Mouse (Mus musculus) forebrain, embryonic 14.5 days (tissue): ENCODE data around the gene Gp9. TPM values are rescaled to one million over a fixed set of nuclear protein-coding genes. Genes with fewer than 3 reads are reported as not detected.
"Not testable (repeated sequence)": the region's sequence is repeated elsewhere in the genome, so short reads cannot be mapped to it uniquely, and the experiment has no call there.

Experiments used
- ATAC-seq: fragments of 200-750 bp; cut with Nextera tagmentation; 2 replicates; pipeline ENCODE4 v1.8.0; 2017; ENCODE audit warnings: mild to moderate bottlenecking, moderate library complexity
- DNase-seq: peaks from one replicate; pipeline ENCODE4 v3.0.0-alpha.2; 2015; ENCODE audit warnings: low spot score
- H3K27ac ChIP-seq: fragments of 300-500 bp; sonication (generic); 2 replicates; pipeline ENCODE4 v1.5.1; 2014; ENCODE audit warnings: low read depth, mild to moderate bottlenecking, control low read depth, low read length, moderate library complexity
- H3K27me3 ChIP-seq: fragments of 300-500 bp; sonication (generic); replicated peaks from 2 replicates; pipeline ENCODE4 v1.6.1; 2014; ENCODE audit warnings: low read length, control low read depth, mixed read lengths; ENCODE audit not compliant: control insufficient read depth, insufficient read depth
- H3K36me3 ChIP-seq: fragments of 300-500 bp; sonication (generic); 2 replicates; pipeline ENCODE4 v1.6.1; 2014; ENCODE audit warnings: low read length, control low read depth; ENCODE audit not compliant: control insufficient read depth, insufficient read depth
- H3K4me1 ChIP-seq: fragments of 300-500 bp; sonication (generic); 2 replicates; pipeline ENCODE4 v1.6.1; 2014; ENCODE audit warnings: antibody characterized with exemption, low read length, control low read depth; ENCODE audit not compliant: control insufficient read depth, insufficient read depth
- H3K4me2 ChIP-seq: fragments of 300-500 bp; sonication (generic); 2 replicates; pipeline ENCODE4 v1.6.1; 2014; ENCODE audit warnings: mild to moderate bottlenecking, control low read depth, low read length
- H3K4me3 ChIP-seq: fragments of 300-500 bp; sonication (generic); 2 replicates; pipeline ENCODE4 v1.5.1; 2014; ENCODE audit warnings: low read depth, low read length, control low read depth
- H3K9ac ChIP-seq: fragments of 300-500 bp; sonication (generic); 2 replicates; pipeline ENCODE4 v1.6.1; 2014; ENCODE audit warnings: mild to moderate bottlenecking, low read length, control low read depth, moderate library complexity
- H3K9me3 ChIP-seq: fragments of 300-500 bp; sonication (generic); replicated peaks from 2 replicates; pipeline ENCODE4 v1.6.1; 2016; ENCODE audit warnings: low read length, control low read depth, mixed read lengths; ENCODE audit not compliant: control insufficient read depth
- WGBS: fragments of 180-500 bp; shearing (Covaris S2); extraction: QIAGEN DNeasy Blood & Tissue Kit; methylation state at CpG from one replicate; pipeline ENCODE4 v1.1.7; 2014; 5-methylcytosine and 5-hydroxymethylcytosine counted together
- polyA plus RNA-seq: library from polyadenylated mRNA; unstranded; fragments of >200 nt; fragmentation: Nextera tagmentation; extraction: Ambion mirVana; gene quantifications from 2 replicates; pipeline ENCODE4 v1.2.1, GENCODE M21; 2014

The Gp9 gene
- polyA plus RNA-seq, 1 experiment from 2014 or later: 0.47 TPM

- Histone ChIP-seq H3K36me3 (no peaks in the 10 kb centered on the region), H3K27ac (no peak overlapping the region), H3K27me3 (no peaks in the 10 kb centered on the region), H3K4me2 (no peak overlapping the region), H3K9me3 (no peaks in the 10 kb centered on the region), H3K9ac (no peak overlapping the region), H3K4me3 (no peak overlapping the region), H3K4me1 (no peaks in the 10 kb centered on the region)
- DNase-seq: no peak
- 89% methylated on average over 3 of the region's 3 CpGs for WGBS
- ATAC-seq: no peak
Observed at GRCm38 (mm10) chr6:87759404-87759803, 18.5 kb upstream of the Gp9 start.

GRCm38 (mm10) chr6:87759850-87760249 lies 18.0 kb upstream of the Gp9 start:
- Histone ChIP-seq H3K4me3 (no peak overlapping the region), H3K9ac (no peak overlapping the region), H3K4me1 (no peaks in the 10 kb centered on the region), H3K36me3 (no peaks in the 10 kb centered on the region), H3K9me3 (no peaks in the 10 kb centered on the region), H3K27me3 (no peaks in the 10 kb centered on the region), H3K27ac (no peak overlapping the region), H3K4me2 (no peak overlapping the region)
- WGBS: 79% methylated on average over 3 of the region's 3 CpGs
- DNase-seq: no peak
- no peak for ATAC-seq

GRCm38 (mm10) chr6:87762161-87762560 lies 15.7 kb upstream of the Gp9 start:
- Histone ChIP-seq H3K4me1 (no peaks in the 10 kb centered on the region), H3K9ac (no peak overlapping the region)
- DNase-seq: no peak

GRCm38 (mm10) chr6:87763376-87764280 lies 14.2 kb upstream of the Gp9 start:
- H3K27ac ChIP-seq: no peak overlapping the region
- H3K36me3 ChIP-seq: no peaks in the 10 kb centered on the region
- ATAC-seq (no peak), DNase-seq (peak; percentile 36)
- no peaks in the 10 kb centered on the region for H3K4me1 ChIP-seq
- no peak overlapping the region for H3K9ac ChIP-seq
- WGBS: 66% methylated on average over 4 of the region's 4 CpGs
- no peaks in the 10 kb centered on the region for H3K9me3 ChIP-seq
- H3K27me3 ChIP-seq: no peaks in the 10 kb centered on the region
- H3K4me3 ChIP-seq: no peak overlapping the region
- H3K4me2 ChIP-seq: no peak overlapping the region

More at GRCm38 (mm10) chr6:87762161-87762560, 15.7 kb upstream of the Gp9 start:
- no peaks in the 10 kb centered on the region for H3K36me3 ChIP-seq
- no peaks in the 10 kb centered on the region for H3K9me3 ChIP-seq
- no peak for ATAC-seq
- H3K4me3 ChIP-seq: no peak overlapping the region
- WGBS: 86% methylated on average over 5 of the region's 5 CpGs
- no peak overlapping the region for H3K27ac ChIP-seq
- no peaks in the 10 kb centered on the region for H3K27me3 ChIP-seq
- no peak overlapping the region for H3K4me2 ChIP-seq

- not testable (repeated sequence) for H3K36me3 ChIP-seq, H3K27me3 ChIP-seq, H3K4me2 ChIP-seq, H3K27ac ChIP-seq, H3K9ac ChIP-seq, H3K4me3 ChIP-seq, H3K4me1 ChIP-seq, H3K9me3 ChIP-seq, DNase-seq, ATAC-seq
- WGBS: 92% methylated on average over 2 of the region's 2 CpGs
Observed at GRCm38 (mm10) chr6:87764296-87764695, 13.6 kb upstream of the Gp9 start.

- 57% methylated on average over 8 of the region's 8 CpGs for WGBS
- H3K9me3 ChIP-seq: no peaks in the 10 kb centered on the region
- no peak for ATAC-seq
Observed at GRCm38 (mm10) chr6:87770626-87771025, 7.2 kb upstream of the Gp9 start.

GRCm38 (mm10) chr6:87774466-87774865 lies 3.4 kb upstream of the Gp9 start:
- H3K9me3 ChIP-seq: no peaks in the 10 kb centered on the region
- 42% methylated on average over 1 of the region's 1 CpGs for WGBS
- no peak overlapping the region for H3K4me2 ChIP-seq
- no peak overlapping the region for H3K9ac ChIP-seq
- no peak overlapping the region for H3K27ac ChIP-seq
- no peaks in the 10 kb centered on the region for H3K4me1 ChIP-seq
- no peaks in the 10 kb centered on the region for H3K27me3 ChIP-seq
- ATAC-seq (no peak), DNase-seq (no peak)
- H3K4me3 ChIP-seq: no peak overlapping the region
- H3K36me3 ChIP-seq: no peaks in the 10 kb centered on the region

More at GRCm38 (mm10) chr6:87770626-87771025, 7.2 kb upstream of the Gp9 start:
- Histone ChIP-seq H3K4me3 (no peak overlapping the region), H3K36me3 (no peaks in the 10 kb centered on the region), H3K4me2 (no peak overlapping the region), H3K27ac (no peak overlapping the region), H3K27me3 (no peaks in the 10 kb centered on the region), H3K4me1 (no peaks in the 10 kb centered on the region), H3K9ac (no peak overlapping the region)
- peak; percentile 32 for DNase-seq

- WGBS: 87% methylated on average over 9 of the region's 9 CpGs
- no peak overlapping the region for H3K27ac ChIP-seq
- ATAC-seq (no peak), DNase-seq (no peak)
- no peaks in the 10 kb centered on the region for H3K4me1 ChIP-seq
- no peaks in the 10 kb centered on the region for H3K9me3 ChIP-seq
- H3K4me2 ChIP-seq: no peak overlapping the region
- no peaks in the 10 kb centered on the region for H3K27me3 ChIP-seq
- no peak overlapping the region for H3K9ac ChIP-seq
- H3K36me3 ChIP-seq: no peaks in the 10 kb centered on the region
- H3K4me3 ChIP-seq: no peak overlapping the region
Observed at GRCm38 (mm10) chr6:87774909-87775308, 3.0 kb upstream of the Gp9 start.

GRCm38 (mm10) chr6:87775588-87776245 lies 2.2 kb upstream of the Gp9 start:
- Histone ChIP-seq H3K27ac (no peak overlapping the region), H3K9me3 (no peaks in the 10 kb centered on the region), H3K4me1 (no peaks in the 10 kb centered on the region), H3K4me3 (no peak overlapping the region), H3K27me3 (no peaks in the 10 kb centered on the region), H3K36me3 (no peaks in the 10 kb centered on the region), H3K4me2 (no peak overlapping the region), H3K9ac (no peak overlapping the region)
- WGBS: 81% methylated on average over 3 of the region's 3 CpGs
- ATAC-seq (no peak), DNase-seq (no peak)
